Mouse (Mus musculus): ENCODE data around the gene Pcmtd2. TPM values are rescaled to one million over a fixed set of nuclear protein-coding genes. Genes with fewer than 3 reads are reported as not detected.
"Not testable (repeated sequence)": the region's sequence is repeated elsewhere in the genome, so short reads cannot be mapped to it uniquely, and the experiment has no call there.

Pcmtd2 gene
- total RNA-seq (2014; fragmentation: Nextera tagmentation) (14.4 and 20.2 TPM in 2 replicates), total RNA-seq (2017) (15.9 and 18.3 TPM in 2 replicates)

DNA sequence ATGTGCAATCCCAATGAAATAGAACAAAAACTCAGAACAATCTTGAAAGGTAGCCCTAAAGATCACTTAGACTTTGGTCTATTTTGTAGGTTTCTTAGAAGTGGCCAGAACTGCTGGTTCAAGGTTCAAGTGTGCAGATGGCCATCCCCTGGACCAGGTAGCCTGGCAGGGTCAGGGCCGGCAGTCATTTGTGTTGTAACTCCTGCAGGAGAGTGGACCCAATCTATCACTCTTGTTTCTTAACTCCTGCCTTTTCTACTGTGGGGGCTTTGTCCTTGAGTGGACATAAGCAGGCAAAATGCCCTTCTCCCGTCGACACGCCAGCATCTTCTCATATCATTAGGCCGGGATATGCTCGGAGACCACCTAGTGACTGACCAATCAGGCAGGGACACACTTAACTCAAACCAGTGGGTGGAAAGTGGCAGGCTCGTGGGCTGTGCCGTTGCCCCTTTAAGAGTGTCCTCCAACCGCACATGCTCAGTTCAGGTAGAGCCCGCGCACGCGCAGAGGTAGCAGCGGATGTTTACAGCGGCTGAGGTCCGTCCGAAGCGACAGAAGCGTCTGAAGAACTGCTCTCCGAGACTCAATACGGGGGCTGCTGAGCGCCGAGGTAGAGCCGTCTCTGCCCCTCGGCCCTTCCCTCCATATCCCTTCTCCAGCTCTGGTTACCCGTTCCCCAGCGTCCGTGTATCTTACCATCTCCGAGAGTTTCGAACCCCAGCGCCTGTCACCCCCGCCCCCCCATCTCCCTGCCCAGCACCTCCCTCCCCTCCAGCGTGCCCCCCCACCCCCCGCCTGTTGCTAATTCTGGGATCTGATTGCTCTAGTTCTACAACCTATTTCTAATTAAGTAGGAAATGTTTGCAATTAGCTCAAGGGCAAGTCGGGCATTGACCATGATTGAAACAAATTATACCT lies at the start of gene Pcmtd2:
Gene Pcmtd2 (plus strand): TSS at position 483 of the 921 bp plus-strand sequence.
- peak; percentile 98 for ATAC-seq (replicated peaks; ENCODE audit: poor library complexity, severe bottlenecking)

DNA sequence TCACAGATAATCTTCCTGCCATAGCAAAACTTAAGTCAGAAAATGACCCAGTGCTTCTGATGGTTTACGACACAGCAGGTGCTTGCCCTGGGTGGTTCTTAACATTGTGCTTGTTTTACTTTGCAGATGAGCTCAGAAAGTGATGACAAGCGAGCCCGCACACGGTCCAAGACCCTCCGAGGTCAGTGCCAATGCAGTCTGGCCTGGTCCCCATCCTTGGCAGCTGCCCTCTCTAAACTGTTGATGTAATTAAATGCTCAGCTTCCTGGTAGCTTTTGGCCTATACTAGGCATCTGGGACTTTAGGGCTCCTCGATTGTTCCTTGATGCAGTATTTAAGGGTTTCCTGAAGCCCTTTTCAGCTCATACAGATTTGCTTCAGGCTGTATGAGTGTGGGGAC lies 48.3 kb upstream of the Pcmtd2 start:
- no peak for ATAC-seq (replicated peaks; ENCODE audit: poor library complexity, severe bottlenecking)

DNA sequence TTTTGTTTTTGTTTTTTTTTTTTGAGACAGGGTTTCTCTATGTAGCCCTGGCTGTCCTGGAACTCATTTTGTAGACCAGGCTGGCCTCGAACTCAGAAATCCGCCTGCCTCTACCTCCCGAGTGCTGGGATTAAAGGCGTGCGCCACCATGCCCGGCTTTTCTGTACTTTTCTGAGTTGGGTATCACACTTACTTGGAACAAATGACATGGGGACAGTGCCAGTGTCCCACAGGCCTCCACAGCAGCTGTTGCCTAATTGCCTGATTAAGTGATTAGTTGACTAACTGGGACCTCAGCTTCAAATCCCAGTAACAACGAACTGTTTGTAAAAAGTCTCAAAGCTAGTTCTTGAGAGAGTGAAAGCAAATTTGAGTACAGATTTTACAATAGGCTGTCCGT lies 44.5 kb upstream of the Pcmtd2 start:
- not testable (repeated sequence) for ATAC-seq (replicated peaks; ENCODE audit: poor library complexity, severe bottlenecking)

DNA sequence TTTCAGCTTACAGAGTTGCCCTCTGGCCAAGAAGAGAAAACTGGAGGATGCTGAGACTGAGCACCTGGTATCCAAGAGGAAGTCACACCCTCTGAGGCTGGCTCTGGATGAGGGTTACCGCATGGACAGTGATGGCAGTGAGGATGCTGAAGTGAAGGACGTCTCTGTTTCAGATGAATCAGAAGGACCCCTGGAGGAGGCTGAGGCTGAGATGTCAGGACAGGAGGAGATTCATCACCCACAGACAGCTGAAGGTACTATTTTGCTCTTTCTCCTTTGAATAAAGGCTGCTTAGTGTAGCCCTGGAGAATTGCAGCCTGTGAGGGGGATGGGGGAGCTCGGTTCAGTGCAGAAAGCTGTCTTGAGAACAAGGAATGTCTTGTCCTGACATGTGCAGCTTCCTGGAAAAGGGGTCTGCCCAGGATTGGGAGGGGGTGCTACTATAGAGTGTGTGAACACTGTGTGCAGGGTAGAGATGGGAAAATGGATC lies 42.0 kb upstream of the Pcmtd2 start:
- no peak for ATAC-seq (replicated peaks; ENCODE audit: poor library complexity, severe bottlenecking)

DNA sequence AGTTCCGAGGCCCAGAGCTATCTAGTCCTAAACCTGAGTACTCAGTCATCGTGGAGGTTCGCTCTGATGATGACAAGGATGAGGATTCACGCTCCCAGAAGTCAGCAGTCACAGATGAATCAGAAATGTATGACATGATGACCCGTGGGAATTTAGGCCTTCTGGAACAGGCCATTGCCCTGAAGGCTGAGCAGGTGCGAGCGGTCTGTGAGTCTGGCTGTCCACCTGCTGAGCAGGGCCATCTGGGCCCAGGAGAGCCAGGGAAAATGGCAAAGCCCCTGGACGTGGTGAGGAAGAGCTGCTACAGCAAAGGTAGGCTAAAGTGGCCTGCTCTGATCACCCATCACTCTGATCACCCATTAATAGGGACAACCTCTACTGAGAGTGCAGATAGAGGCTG lies 40.0 kb upstream of the Pcmtd2 start:
- ATAC-seq (replicated peaks; ENCODE audit: poor library complexity, severe bottlenecking) = no peak

DNA sequence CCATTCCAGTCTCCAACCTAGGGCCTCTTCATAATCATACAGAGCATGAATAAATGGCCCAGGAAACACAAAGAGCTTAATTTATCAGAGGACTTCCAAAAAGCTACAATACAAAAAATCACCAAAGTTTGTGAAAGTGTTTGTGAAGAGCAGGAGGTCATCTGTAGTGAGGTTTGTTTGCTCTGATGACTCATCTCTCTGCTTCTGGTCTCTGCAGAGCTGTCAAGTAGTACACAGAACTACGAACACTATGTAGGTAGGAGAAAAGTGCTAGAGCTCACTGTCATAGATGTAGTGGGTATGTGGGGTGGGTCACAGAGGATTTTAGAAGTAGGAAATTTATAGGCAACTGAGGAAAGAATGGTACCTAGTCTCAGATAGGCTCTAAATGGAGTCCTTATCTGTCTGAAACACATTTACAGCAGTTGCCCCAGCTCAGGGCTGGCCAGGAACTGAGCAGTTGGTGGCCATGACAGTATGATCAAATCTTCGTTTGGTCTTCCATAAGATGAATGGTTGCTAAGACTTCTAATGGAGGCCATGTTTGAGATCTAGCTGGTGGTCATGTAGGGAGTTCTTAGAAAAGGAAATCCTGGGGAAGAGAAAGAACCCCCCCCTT lies 8.5 kb upstream of the Pcmtd2 start:
- ATAC-seq (replicated peaks; ENCODE audit: poor library complexity, severe bottlenecking) = no peak

DNA sequence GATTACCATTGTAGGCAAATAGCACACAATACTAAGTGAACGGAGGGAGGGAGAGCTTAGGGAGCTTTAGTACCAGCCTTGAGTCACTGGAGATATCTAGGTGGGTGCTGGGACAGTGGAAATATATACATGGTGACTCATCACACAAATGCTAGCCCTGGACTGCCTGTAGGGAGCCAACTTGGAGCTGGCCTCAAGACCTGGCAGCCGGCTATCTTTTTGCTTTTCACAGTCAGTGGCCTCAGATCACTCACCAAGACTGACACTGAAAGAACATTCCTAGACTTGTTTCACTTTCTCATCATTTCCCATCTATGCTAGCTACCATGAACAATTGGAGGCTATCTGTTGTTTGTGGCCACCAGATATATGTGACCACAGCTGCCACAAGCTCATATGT lies 4.9 kb upstream of the Pcmtd2 start:
- no peak for ATAC-seq (replicated peaks; ENCODE audit: poor library complexity, severe bottlenecking)

DNA sequence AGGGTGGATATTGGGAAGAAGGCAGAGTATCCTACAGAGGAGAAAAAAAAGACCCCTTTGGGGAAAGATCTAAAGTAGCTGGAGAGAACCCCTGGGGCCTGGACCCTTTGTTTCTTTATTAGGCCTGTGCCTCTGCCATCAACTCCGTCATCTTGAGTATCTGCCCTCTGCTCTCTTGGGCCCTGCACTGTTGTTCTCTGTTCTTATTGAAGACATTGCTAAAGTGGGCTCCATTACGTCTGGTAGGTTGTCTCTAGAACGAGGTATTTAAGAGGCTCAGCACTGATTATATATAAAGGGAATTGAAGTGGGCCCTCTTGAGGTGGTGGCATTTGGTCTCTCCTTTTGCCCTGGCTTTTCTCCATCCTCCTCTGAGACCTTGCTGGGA lies 633 bp downstream of the Pcmtd2 start:
- ATAC-seq (replicated peaks; ENCODE audit: poor library complexity, severe bottlenecking) = no peak

DNA sequence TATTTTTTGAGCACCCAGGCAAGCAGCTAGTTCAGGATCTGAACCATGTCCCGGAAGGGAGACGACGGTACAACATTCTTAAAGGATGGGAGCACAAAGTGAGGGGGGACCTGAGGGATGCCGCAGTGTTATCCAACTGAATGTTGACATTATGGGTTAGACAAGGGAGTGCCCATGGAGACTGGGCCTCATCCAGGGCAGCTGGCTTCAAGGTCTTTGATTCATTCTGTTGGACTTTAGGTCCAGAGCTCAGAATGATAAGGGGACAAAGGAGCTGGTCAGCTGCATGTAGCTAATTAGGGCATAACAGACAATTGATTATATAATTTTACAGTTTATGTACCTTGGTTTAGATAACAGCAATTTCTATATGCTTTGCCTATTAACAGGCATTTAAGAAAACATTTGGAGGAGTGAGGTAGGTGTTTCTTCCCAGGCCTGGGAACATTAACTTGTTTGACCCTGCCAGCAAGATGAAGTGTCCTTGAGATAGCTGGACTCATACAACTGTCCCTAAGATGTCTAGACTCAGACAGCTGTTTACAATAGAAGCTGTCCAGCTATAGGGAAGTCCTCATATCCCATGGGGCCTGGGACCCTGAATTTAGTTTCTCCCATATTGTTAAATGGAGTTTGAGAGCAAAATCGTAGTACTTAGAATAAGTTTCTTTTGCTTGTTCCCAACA lies 8.2 kb downstream of the Pcmtd2 start:
- ATAC-seq (replicated peaks; ENCODE audit: poor library complexity, severe bottlenecking) = no peak

DNA sequence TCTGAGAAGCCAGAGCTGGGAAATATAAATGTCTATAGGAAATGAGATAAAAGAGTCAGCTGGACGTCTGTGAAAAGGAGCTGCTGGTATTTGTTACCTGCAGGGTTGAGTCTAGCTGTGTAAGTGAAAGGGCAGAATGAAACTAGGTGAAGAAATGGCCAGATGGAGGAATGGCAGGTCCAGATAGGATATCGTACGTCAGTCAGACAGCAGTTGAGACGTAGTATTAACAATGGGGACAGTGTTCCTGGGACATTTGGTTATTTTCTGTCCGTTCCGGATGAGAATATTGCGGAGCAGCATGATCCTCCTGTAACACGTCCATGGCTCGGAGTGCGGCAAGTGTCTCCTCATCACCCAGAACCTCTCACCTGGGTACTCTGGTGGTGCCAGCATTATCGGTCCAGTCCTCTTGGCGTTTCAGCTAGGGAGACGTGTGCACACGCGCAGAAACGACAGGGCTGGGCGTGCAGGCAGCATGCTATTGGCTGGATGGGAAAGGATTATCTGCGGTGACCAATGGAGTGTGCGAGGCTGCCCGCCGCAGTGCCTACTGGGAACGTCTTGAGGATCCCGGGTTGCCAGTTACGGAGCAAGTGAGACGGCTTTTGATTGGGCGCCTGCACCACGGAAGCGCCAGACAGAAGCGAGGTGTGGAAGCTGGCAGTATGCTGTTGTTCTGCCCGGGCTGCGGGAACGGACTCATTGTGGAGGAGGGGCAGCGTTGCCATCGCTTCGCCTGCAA lies 26.3 kb downstream of the Pcmtd2 start, which contains the start of gene Polr3k:
Gene Polr3k (plus strand): TSS at position 547 of the 745 bp plus-strand sequence.
- ATAC-seq (replicated peaks; ENCODE audit: poor library complexity, severe bottlenecking) = peak; percentile 98

DNA sequence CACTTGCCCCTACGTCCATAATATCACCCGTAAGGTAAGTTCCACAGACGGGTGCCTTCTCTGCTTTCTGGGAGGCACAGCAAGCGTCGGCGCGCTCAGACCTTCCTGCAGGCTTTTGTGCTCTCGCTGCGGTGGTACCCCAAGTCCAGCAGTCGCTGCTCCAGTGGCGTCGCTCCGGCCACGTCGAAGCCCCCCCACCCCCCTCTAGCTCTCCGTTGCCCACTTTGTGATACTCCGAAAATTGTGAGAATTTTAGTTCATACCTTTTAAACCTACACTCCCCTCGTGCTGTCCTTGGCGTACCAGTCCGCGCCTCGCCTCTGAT lies 26.8 kb downstream of the Pcmtd2 start:
- no peak for ATAC-seq (replicated peaks; ENCODE audit: poor library complexity, severe bottlenecking)

DNA sequence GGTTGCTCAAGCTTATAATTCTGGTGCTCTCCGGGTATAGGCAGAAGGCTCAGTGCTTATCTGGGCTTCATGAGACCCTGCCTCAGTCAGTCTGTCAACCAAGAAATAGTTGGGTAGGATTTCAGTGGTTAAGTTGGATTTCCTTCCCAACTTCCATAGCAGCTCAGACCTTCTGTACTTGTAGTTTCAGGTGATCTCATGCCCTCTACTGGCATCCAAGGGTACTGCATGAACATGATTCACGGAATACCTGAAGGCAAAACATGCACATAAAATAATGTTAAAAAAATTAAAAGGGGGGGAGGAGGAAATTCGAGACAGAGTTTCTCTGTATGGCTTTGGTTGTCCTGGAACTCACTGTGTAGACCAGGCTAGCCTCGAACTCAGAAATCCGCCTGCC lies 29.3 kb downstream of the Pcmtd2 start:
- peak; percentile 34; the same call in 1 of the 2 replicates for ATAC-seq (replicated peaks; ENCODE audit: poor library complexity, severe bottlenecking)

DNA sequence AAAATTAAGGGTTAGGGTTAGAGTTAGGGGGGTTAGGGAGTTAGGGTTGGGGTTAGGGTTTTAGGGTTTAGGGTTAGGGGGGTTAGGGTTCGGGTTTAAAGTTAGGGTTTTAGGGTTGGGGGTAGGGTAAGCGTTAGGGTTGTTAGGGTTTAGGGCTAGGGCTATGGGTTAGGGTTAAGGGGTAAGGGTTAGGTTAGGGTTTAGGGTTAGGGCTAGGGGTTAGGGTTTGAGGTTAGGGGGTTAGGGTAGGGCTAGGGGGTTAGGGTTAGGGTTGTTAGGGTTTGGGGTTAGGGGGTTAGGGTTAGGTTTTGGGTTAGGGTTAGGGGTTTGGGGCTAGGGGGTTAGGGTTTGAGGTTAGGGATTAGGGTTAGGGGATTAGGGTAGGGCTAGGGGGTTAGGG lies 33.4 kb downstream of the Pcmtd2 start:
- no peak for ATAC-seq (replicated peaks; ENCODE audit: poor library complexity, severe bottlenecking)

DNA sequence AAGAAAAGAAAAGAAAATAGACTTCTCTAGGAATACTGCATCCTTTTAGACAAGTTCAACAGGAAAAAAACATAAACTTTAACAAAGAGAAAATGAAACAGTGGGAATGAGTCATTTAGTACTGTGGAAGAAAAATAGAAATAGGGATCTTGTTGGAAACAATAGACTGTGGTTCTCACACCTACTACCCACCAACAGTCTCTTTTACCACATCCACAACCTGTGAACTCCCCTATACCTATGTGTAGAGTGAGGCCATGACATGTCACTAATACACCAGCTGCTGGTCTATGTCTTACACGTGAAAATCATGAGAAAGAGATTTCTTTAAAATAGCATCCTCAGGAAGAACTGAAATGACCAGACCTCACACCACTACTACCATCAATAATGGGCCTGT lies 41.2 kb downstream of the Pcmtd2 start:
- ATAC-seq (replicated peaks; ENCODE audit: poor library complexity, severe bottlenecking) = no peak

DNA sequence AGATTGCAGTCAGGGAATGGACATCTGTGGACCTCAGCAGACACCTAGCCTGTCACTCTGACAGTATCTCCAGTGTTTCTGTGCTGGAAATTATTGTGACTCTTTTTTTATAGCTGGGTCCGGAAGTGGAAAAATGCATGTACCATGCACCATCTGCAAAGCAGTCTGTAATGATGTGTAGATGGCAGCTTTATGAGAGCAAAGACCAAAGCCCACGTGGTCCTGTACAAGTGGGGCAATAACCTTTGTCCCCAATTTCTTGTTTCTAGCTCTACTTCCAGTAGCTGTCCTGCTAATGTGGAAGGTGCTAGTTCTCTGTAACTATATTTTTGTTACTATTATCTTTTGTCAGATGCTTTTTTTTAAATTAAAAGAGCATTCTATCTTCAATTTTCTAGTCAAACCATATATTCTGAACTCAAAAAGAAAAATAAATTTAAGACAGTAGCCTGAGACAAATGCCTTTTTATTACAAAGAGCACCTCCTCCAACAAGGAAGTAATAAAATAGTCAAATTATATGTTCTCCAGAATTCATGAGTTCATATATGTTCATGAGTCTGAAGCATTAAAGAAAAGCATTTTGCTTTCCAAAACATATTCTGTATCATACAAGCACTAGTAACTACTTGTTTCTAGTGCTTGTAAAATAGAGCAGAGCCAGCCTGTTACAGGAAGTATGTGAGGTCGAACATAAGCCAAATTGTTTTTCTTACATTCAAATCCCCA lies 45.5 kb downstream of the Pcmtd2 start:
- no peak for ATAC-seq (replicated peaks; ENCODE audit: poor library complexity, severe bottlenecking)

Other genes with a start within 250 kb of the Pcmtd2 start
- gene Prpf6, start 246.0 kb upstream of the Pcmtd2 start, total RNA-seq (2014; fragmentation: Nextera tagmentation) = 30.8 and 35.2 TPM in 2 replicates
- 68.8 and 71.6 TPM in 2 replicates for gene Prpf6, start 246.0 kb upstream of the Pcmtd2 start, total RNA-seq (2017)
- gene Zfp512b, start 245.1 kb upstream of the Pcmtd2 start, total RNA-seq (2014; fragmentation: Nextera tagmentation) = 21.1 and 23.5 TPM in 2 replicates
- 11.6 and 15.6 TPM in 2 replicates for gene Zfp512b, start 245.1 kb upstream of the Pcmtd2 start, total RNA-seq (2017)
- gene Samd10, start 238.6 kb upstream of the Pcmtd2 start, total RNA-seq (2014; fragmentation: Nextera tagmentation) = 6.2 and 13.1 TPM in 2 replicates
- gene Samd10, start 238.6 kb upstream of the Pcmtd2 start, total RNA-seq (2017) = 3.2 and 4.5 TPM in 2 replicates
- not detected in 2 replicates for gene Gm29797, start 180.8 kb upstream of the Pcmtd2 start, total RNA-seq (2014; fragmentation: Nextera tagmentation)
- not detected in 2 replicates for gene Gm29797, start 180.8 kb upstream of the Pcmtd2 start, total RNA-seq (2017)
- gene Sox18, start 166.2 kb upstream of the Pcmtd2 start, total RNA-seq (2014; fragmentation: Nextera tagmentation) = not detected in 2 replicates
- gene Sox18, start 166.2 kb upstream of the Pcmtd2 start, total RNA-seq (2017) = not detected in 2 replicates
- 25.2 and 27.0 TPM in 2 replicates for gene Tcea2, start 157.5 kb upstream of the Pcmtd2 start, total RNA-seq (2014; fragmentation: Nextera tagmentation)
- 13.6 and 14.1 TPM in 2 replicates for gene Tcea2, start 157.5 kb upstream of the Pcmtd2 start, total RNA-seq (2017)
- 246 and 266 TPM in 2 replicates for gene Rgs19, start 143.9 kb upstream of the Pcmtd2 start, total RNA-seq (2014; fragmentation: Nextera tagmentation)
- gene Rgs19, start 143.9 kb upstream of the Pcmtd2 start, total RNA-seq (2017) = 78.6 and 96.8 TPM in 2 replicates
- gene Lkaaear1, start 139.4 kb upstream of the Pcmtd2 start, total RNA-seq (2014; fragmentation: Nextera tagmentation) = not detected in 2 replicates
- not detected in 2 replicates for gene Lkaaear1, start 139.4 kb upstream of the Pcmtd2 start, total RNA-seq (2017)
- not detected in 2 replicates for gene Oprl1, start 122.8 kb upstream of the Pcmtd2 start, total RNA-seq (2014; fragmentation: Nextera tagmentation)
- not detected in 2 replicates for gene Oprl1, start 122.8 kb upstream of the Pcmtd2 start, total RNA-seq (2017)
- not detected in 2 replicates for gene Myt1, start 74.5 kb upstream of the Pcmtd2 start, total RNA-seq (2014; fragmentation: Nextera tagmentation)
- gene Myt1, start 74.5 kb upstream of the Pcmtd2 start, total RNA-seq (2017) = not detected in 2 replicates
- 27.7 and 31.2 TPM in 2 replicates for gene Polr3k, start 26.5 kb downstream of the Pcmtd2 start, total RNA-seq (2014; fragmentation: Nextera tagmentation)
- 21.8 and 31.1 TPM in 2 replicates for gene Polr3k, start 26.5 kb downstream of the Pcmtd2 start, total RNA-seq (2017)
- not detected in 2 replicates for gene Gm14496, start 153.3 kb downstream of the Pcmtd2 start, total RNA-seq (2014; fragmentation: Nextera tagmentation)
- not detected in 2 replicates for gene Gm14496, start 153.3 kb downstream of the Pcmtd2 start, total RNA-seq (2017)